Mouse (Mus musculus) embryonic facial prominence, embryonic 13.5 days (tissue): ENCODE measurements around the gene Dedd2. TPM values are rescaled to one million over a fixed set of nuclear protein-coding genes. Genes with fewer than 3 reads are reported as not detected.

Source experiments
- ATAC-seq: fragments of 200-750 bp; cut with Nextera tagmentation; 2 replicates; pipeline ENCODE4 v1.8.0; 2017; ENCODE audit warnings: low read depth; ENCODE audit not compliant: insufficient number of reproducible peaks, insufficient read depth, low FRiP score, low TSS enrichment
- H3K27ac ChIP-seq: fragments of 300-500 bp; sonication (generic); 2 replicates; pipeline ENCODE4 v1.5.1; 2015; ENCODE audit warnings: moderate library complexity, mild to moderate bottlenecking, inconsistent platforms
- H3K27me3 ChIP-seq: fragments of 300-500 bp; sonication (generic); 2 replicates; pipeline ENCODE4 v1.6.1; 2015; ENCODE audit warnings: mild to moderate bottlenecking, inconsistent platforms
- H3K36me3 ChIP-seq: fragments of 300-500 bp; sonication (generic); 2 replicates; pipeline ENCODE4 v1.6.1; 2015; ENCODE audit warnings: mild to moderate bottlenecking, inconsistent platforms
- H3K4me1 ChIP-seq: fragments of 300-500 bp; sonication (generic); 2 replicates; pipeline ENCODE4 v1.6.1; 2015; ENCODE audit warnings: inconsistent platforms
- H3K4me2 ChIP-seq: fragments of 300-500 bp; sonication (generic); 2 replicates; pipeline ENCODE4 v1.6.1; 2015; ENCODE audit warnings: moderate library complexity, mild to moderate bottlenecking, inconsistent platforms
- H3K4me3 ChIP-seq: fragments of 300-500 bp; sonication (generic); 2 replicates; pipeline ENCODE4 v1.5.1; 2015; ENCODE audit warnings: mild to moderate bottlenecking, inconsistent platforms
- H3K9ac ChIP-seq: fragments of 300-500 bp; sonication (generic); 2 replicates; pipeline ENCODE4 v1.6.1; 2015; ENCODE audit warnings: mild to moderate bottlenecking, inconsistent platforms
- H3K9me3 ChIP-seq: fragments of 300-500 bp; sonication (generic); 2 replicates; pipeline ENCODE4 v1.6.1; 2016; ENCODE audit warnings: inconsistent platforms
- WGBS: fragments of 180-500 bp; shearing (Covaris S2); methylation state at CpG from one replicate; pipeline ENCODE4 v1.1.7; 2015; ENCODE audit warnings: mixed read lengths; 5-methylcytosine and 5-hydroxymethylcytosine counted together
- polyA plus RNA-seq: library from polyadenylated mRNA; unstranded; fragments of >200 nt; fragmentation: Nextera tagmentation; extraction: Ambion mirVana; gene quantifications from 2 replicates; pipeline ENCODE4 v1.2.1, GENCODE M21; 2015

Dedd2 gene
- polyA plus RNA-seq, 1 experiment from 2014 or later, result 9.9 TPM

- Histone ChIP-seq H3K4me3 (no peak overlapping the region), H3K9ac (no peak overlapping the region), H3K4me2 (no peak overlapping the region), H3K27me3 (no peaks in the 10 kb centered on the region), H3K4me1 (peaks cover 10% of the 10 kb centered on the region), H3K36me3 (peaks cover 98% of the 10 kb centered on the region), H3K27ac (no peak overlapping the region), H3K9me3 (no peaks in the 10 kb centered on the region)
- no peak for ATAC-seq
- WGBS, result 86% methylated on average over 9 of the region's 9 CpGs
Observed at GRCm38 (mm10) chr7:25230690-25231285, 10.4 kb upstream of the Dedd2 start.

DNA sequence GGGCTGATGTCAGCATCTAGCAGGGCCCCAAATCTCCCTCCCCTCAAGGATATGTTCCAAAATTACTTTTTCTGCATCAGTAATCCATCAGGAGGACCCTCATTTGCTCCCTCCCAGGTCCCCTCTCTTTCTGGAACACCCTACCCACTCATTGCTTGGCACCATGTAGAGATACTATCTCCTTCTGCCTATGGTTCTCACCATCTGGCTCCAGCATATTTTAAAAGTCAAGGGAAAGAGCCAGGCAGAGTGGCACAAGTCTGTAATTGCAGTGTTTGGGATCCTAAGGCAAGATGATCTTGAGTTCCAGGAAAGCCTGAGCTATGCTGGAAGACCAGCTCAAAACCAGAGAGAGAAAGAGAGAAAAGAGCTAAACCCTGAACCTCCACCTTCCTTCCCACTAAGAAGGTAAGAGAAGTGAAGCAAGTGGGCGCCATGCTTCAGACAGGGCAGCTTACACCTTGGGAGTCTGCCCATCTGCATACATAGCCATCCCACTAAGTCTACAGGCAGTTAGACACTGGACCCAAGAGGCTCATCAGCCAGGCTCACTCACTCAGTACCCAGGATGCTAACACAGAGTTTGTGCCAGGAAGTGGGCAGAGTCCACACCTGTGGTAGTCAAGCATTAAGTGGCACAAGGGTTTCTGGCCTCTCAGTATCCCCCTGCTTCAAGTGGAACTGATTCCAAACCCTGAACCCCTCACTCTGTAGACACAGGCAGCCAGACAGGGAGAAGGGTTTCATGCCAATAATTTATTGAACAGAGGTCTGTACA is 7.3 kb upstream of the Dedd2 start:
- Histone ChIP-seq H3K9ac (no peak overlapping the region), H3K9me3 (no peaks in the 10 kb centered on the region), H3K4me3 (no peak overlapping the region), H3K27me3 (no peaks in the 10 kb centered on the region), H3K4me1 (no peaks in the 10 kb centered on the region), H3K27ac (no peak overlapping the region), H3K36me3 (peaks cover 92% of the 10 kb centered on the region), H3K4me2 (no peak overlapping the region)
- WGBS, result 88% methylated on average over 1 of the region's 1 CpGs
- no peak for ATAC-seq

DNA sequence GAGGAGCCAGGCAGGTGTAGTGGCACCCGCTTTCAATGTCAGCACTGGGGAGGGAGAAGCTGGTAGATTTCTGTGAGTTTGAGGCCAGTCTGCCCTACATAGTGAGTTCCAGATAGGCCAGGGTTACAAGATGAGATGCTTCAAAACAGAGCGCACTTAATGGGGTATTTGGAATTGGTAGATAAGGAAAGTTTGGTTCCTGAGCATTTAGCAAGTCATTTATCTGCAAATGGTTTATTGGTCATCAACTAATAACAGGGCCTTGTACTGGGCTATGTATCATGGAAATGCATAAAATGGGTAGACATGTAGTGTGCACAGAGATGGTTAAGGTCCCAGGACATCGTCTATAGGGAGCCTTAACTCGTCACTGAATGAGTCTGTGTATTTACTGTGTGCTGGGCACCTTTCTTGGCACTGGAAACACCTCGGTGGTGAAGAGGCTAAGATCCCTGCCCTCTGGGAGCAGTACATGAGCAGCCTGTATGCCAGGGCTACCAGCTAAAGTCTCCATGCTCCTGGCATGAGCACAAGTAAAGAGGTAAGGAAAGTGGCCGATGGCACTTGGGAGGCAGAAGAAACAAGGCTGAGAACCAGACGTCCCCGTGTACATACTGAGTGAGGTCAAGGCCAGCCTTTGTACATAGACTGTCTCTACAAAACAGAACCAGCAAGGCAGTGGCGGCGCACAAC is 2.0 kb upstream of the Dedd2 start:
- WGBS, result 84% methylated on average over 10 of the region's 10 CpGs
- Histone ChIP-seq H3K27me3 (no peaks in the 10 kb centered on the region), H3K9ac (peak overlapping the region; percentile 85), H3K4me1 (peaks cover 30% of the 10 kb centered on the region), H3K36me3 (peaks cover 41% of the 10 kb centered on the region), H3K27ac (no peak overlapping the region), H3K4me2 (peak overlapping the region; percentile 97), H3K9me3 (no peaks in the 10 kb centered on the region), H3K4me3 (peak overlapping the region; percentile 72)
- ATAC-seq, result no peak

DNA sequence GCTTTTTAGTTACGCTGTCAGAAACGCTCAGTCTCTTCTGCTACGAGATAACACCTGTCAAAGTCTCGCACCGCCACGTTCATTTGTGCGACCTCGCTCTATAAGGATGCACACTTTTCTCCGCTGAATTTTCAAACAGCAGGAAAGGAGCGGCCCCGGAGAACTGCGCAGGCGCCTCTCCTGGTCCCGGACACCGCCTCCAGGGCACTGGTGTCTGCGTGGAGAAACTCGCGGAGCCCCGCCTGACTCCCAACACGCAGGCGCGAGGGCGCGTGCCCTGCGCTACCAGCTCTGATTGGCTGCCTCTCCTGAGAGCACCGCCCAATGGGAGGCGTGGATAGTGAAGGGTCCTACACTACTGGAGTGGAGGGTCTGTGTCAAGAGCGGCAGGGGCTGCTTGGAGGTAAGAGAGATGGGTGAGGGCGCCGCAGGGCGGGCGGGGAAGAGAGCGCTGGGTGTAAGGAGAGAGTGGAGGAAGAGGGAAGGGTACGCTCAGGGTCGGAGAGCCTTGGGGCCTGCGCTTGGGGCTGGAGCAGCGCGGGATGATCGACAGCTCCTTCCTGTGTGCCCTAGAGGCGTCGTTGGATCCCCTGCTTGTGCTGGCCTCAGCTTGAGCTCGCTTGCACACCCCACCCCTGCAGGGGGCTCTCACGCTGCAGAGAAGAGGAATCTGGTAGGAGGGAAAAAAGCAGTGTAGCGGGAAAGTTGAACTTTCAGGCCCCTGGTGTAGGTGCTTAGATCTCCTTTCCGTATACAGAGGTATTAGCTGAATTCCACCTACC is 878 bp upstream of the Dedd2 start, which contains the start of gene Zfp526:
Gene Zfp526 (plus strand): TSS at position 324 of the 782 bp plus-strand sequence.
- H3K27me3 ChIP-seq, result no peaks in the 10 kb centered on the region
- H3K4me1 ChIP-seq, result peaks cover 30% of the 10 kb centered on the region
- peak within 1 kb of the TSS; percentile 97 for H3K4me2 ChIP-seq
- WGBS, result under 1% methylated on average over 42 of the region's 45 CpGs
- H3K27ac ChIP-seq, result peak within 1 kb of the TSS; percentile 94
- H3K9me3 ChIP-seq, result no peaks in the 10 kb centered on the region
- peak within 1 kb of the TSS; percentile 72 for H3K4me3 ChIP-seq
- peak within 1 kb of the TSS; percentile 85 for H3K9ac ChIP-seq
- ATAC-seq, result peak; percentile 94
- peaks cover 30% of the 10 kb centered on the region for H3K36me3 ChIP-seq

DNA sequence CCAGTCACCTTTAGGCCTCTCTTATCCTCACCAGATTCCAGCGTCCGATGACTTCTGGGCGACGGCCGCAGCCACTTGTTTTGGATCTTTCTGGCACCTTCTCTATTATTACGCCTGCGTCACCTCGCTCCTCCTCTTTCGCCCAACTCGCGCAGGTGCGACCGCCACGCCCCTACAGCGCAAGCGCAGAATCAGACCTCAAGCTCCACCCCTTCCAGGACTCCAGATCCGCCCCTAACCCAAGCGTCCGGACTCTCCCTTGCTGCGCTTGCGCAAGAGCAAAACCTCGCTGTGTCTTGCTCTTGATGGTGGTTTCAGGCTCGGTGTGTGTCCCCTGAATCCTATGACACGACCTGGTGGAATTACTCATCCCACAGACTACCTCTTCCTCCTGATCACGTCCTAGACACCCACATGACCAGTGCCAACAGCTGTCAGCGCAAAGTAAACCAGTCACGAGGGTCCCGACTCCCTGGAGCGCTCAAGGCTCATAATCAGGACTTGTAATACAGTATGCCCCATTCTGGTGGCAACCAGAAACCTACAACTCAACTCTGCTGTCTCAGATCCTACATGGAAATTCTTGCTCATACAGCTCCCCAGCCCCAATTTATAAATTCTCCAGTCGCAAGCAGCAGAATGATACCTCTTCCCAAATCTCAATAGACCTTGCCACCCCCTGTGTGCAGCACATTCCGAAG is 509 bp downstream of the Dedd2 start:
- H3K4me1 ChIP-seq, result peaks cover 30% of the 10 kb centered on the region
- peak overlapping the region; percentile 72 for H3K4me3 ChIP-seq
- WGBS, result 4% methylated on average over 31 of the region's 31 CpGs
- H3K9me3 ChIP-seq, result no peaks in the 10 kb centered on the region
- peak overlapping the region; percentile 97 for H3K4me2 ChIP-seq
- peak overlapping the region; percentile 79 for H3K9ac ChIP-seq
- ATAC-seq, result peak; percentile 61
- H3K36me3 ChIP-seq, result peaks cover 17% of the 10 kb centered on the region
- H3K27ac ChIP-seq, result peak overlapping the region; percentile 68; the same call in 1 of the 2 replicates
- H3K27me3 ChIP-seq, result no peaks in the 10 kb centered on the region

- Histone ChIP-seq H3K27ac (peak overlapping the region; percentile 68; the same call in 1 of the 2 replicates), H3K4me1 (peaks cover 30% of the 10 kb centered on the region), H3K4me2 (peak overlapping the region; percentile 97), H3K27me3 (no peaks in the 10 kb centered on the region), H3K9me3 (no peaks in the 10 kb centered on the region), H3K9ac (peak overlapping the region; percentile 79), H3K4me3 (peak overlapping the region; percentile 72), H3K36me3 (peaks cover 14% of the 10 kb centered on the region)
- under 1% methylated on average over 16 of the region's 16 CpGs for WGBS
- 0 out of 2 replicates have a peak, but pooled peaks have one; percentile 12 for ATAC-seq
Observed at GRCm38 (mm10) chr7:25219416-25219750, 1.0 kb downstream of the Dedd2 start.

- Histone ChIP-seq H3K27me3 (no peaks in the 10 kb centered on the region), H3K9me3 (no peaks in the 10 kb centered on the region), H3K4me1 (peaks cover 30% of the 10 kb centered on the region), H3K4me2 (peak overlapping the region; percentile 97), H3K9ac (peak overlapping the region; percentile 79), H3K36me3 (peaks cover 13% of the 10 kb centered on the region), H3K27ac (peak overlapping the region; percentile 68; the same call in 1 of the 2 replicates), H3K4me3 (peak overlapping the region; percentile 72)
- peak; percentile 16; the same call in 1 of the 2 replicates for ATAC-seq
- under 1% methylated on average over 53 of the region's 53 CpGs for WGBS
Observed at GRCm38 (mm10) chr7:25218705-25219415, 1.6 kb downstream of the Dedd2 start.

DNA sequence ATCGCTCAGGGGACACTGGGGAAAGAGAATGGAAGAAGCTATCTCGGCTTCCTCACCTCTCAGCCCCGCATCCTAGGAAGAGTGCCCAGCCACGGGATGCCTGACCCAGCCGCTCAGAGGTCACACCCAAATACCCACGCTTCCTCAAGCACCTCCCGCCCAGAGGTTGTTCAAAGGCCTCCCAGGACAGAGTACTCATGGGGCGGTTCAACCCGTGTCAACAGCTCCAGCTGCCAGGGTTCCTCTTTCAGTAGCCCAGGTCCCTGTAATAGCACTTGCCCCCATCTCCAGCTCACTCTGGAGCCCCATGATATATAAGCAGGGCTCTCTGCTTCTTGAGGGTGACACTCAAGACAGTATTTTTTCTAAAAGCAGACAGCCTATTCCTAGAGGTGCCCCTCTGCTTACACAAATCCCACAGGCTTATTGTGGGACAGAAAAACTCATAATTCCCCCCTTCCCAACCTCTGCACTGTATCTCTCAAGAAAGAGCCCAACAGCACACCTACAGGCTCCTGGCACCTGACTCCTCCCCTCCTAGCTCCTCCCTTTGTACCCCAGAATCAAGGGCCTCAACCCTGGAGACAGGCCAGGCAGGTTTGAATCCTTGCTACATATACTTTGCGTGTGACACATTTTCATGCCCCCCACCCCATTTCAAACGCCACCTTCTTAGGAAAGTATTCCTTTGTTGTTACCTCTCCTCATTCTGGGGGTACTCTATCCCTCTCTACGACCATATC is 2.6 kb downstream of the Dedd2 start:
- peak overlapping the region; percentile 72; the same call in 1 of the 2 replicates for H3K4me3 ChIP-seq
- H3K4me2 ChIP-seq, result peak overlapping the region; percentile 97
- 54% methylated on average over 12 of the region's 12 CpGs for WGBS
- no peaks in the 10 kb centered on the region for H3K9me3 ChIP-seq
- H3K36me3 ChIP-seq, result peaks cover 8% of the 10 kb centered on the region; the same call in 1 of the 2 replicates
- H3K27ac ChIP-seq, result no peak overlapping the region
- no peak for ATAC-seq
- no peak overlapping the region for H3K9ac ChIP-seq
- peaks cover 30% of the 10 kb centered on the region for H3K4me1 ChIP-seq
- no peaks in the 10 kb centered on the region for H3K27me3 ChIP-seq

GRCm38 (mm10) chr7:25214172-25214571 is 6.2 kb downstream of the Dedd2 start:
- H3K36me3 ChIP-seq, result peaks cover 31% of the 10 kb centered on the region
- ATAC-seq, result no peak

DNA sequence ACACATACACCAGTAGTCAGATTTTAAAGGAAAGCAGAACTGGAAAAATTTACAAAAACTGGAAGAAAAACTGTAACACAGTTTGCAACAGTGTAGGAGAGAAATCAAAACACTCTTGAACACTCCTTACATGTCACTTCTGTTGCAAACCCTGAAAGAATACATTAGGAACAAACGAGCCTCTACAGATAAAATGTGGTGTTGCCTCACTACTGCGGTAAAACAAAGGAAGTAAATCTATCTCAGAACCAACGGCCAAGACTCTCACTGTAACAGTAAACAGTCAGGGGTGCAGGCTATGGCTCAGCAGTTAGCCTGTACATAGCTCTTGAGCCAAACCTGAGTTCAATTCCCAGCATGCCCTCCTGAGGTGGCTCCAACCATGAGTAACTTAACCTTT is 7.3 kb downstream of the Dedd2 start:
- no peak for ATAC-seq
- Histone ChIP-seq H3K9ac (no peak overlapping the region), H3K4me2 (no peak overlapping the region), H3K27ac (no peak overlapping the region), H3K4me1 (0 out of 2 replicates have a peak, but pooled peaks cover 2% of the 10 kb centered on the region), H3K27me3 (no peaks in the 10 kb centered on the region), H3K9me3 (no peaks in the 10 kb centered on the region), H3K4me3 (no peak overlapping the region), H3K36me3 (peaks cover 40% of the 10 kb centered on the region)
- 78% methylated on average over 3 of the region's 3 CpGs for WGBS

More at GRCm38 (mm10) chr7:25214172-25214571, 6.2 kb downstream of the Dedd2 start:
- Histone ChIP-seq H3K4me2 (no peak overlapping the region), H3K27ac (no peak overlapping the region), H3K9ac (no peak overlapping the region), H3K4me1 (peaks cover 9% of the 10 kb centered on the region), H3K9me3 (no peaks in the 10 kb centered on the region), H3K27me3 (no peaks in the 10 kb centered on the region), H3K4me3 (no peak overlapping the region)
- WGBS, result 92% methylated on average over 2 of the region's 2 CpGs
